Mouse (Mus musculus) cortical plate, adult 2 months (tissue): ENCODE results near the gene Znfx1.

Source experiments
- CTCF ChIP-seq: fragments of 200-500 bp; IDR thresholded peaks from 2 replicates; pipeline ENCODE4 v1.5.1; 2011; ENCODE audit warnings: mild to moderate bottlenecking, control low read depth, low read length; ENCODE audit not compliant: insufficient read depth; ENCODE audit errors: extremely low read depth
- POLR2A ChIP-seq: fragments of 200-500 bp; IDR thresholded peaks from 2 replicates; pipeline ENCODE4 v1.6.1; 2011; ENCODE audit warnings: mild to moderate bottlenecking, low read length, control low read depth; ENCODE audit not compliant: insufficient read depth; ENCODE audit errors: extremely low read depth

- TF ChIP-seq CTCF (peak; percentile 100), POLR2A (peak; percentile 85)
Observed at GRCm38 (mm10) chr2:167071641-167072601, 9.1 kb upstream of the Znfx1 start.
